Mouse (Mus musculus): ENCODE results near the gene B3gat3. TPM values are rescaled to one million over a fixed set of nuclear protein-coding genes. Genes with fewer than 3 reads are reported as not detected.

Gene B3gat3
- total RNA-seq, 2 experiments from 2014 or later = 151 to 163 TPM

DNA sequence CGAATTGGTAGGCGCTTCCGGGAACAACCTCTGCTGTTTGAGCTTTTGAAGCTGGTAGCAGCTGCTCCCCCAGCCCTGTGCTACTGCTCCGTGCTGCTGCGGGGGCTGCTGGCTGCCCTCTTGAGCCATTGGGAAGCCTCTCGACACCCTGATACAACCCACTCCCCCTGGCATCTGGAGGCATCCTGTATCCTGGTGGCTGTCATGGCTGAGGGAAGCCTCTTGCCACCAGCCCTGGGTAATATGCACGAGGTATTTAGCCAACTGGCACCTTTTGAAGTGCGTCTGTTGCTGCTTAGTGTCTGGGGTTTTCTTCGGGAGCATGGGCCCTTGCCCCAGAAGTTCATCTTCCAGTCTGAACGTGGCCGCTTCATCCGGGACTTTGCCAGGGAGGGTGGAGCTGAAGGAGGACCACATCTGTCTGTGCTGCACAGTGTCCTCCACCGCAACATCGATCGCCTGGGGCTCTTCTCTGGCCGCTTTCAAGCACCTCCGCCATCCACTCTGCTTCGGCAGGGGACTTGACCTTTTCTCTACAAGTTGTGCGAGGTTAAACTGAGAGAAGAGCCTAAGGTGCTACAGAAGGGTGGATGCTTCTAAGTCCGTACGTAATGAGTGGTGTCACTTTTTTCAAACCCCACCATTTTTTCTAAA is 22.8 kb upstream of the B3gat3 start:
- DNase-seq (ENCODE audit: low spot score in 2 of 2) = peak; percentile 30 to 33
- intact Hi-C loops (cut with DNase I) = loop anchor here (5.0 kb wide), 1 partner anchor 55 kb away; the partner anchor contains the start of gene Tut1

DNA sequence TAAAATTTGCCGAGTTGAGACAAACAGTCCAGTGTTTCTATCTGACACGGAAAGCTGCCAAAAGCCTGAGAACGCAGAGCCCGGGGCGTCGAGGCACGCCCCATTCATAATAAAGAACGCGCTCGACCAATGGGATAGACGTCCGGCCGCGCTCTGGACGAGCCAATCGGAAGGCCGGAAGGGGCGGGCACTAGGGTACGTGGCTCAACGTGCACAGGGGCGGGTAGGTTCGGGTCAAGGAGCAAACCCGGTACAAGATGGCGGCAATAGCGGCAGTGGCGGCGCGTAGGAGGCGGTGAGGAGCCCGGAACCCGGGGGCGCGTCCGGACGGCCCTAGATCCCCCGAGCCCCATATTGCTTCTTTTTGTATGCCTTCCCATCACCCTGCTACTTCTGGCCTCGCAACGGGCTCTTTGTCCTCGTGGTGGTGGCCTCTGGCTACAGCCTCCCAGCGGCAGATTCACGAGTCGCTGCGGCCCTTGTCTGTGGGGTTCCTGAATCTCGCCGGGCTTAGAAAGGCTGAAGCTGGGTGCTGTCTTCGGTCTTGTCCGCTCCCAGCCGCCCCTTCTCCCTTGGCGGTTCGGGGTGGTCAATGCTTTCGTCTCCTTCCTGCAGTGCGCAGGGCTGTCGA is 22.2 kb upstream of the B3gat3 start, which contains the start of gene Ganab:
Gene Ganab (plus strand): TSS at position 207 of the 631 bp plus-strand sequence.
- intact Hi-C loops (cut with DNase I) = loop anchor here (2.0 to 5.0 kb wide), 2 partner anchors 15 to 54 kb away; partner anchors contain the start of gene Tut1
- peak; percentile 97 to 98 for DNase-seq (ENCODE audit: low spot score in 2 of 2)

DNA sequence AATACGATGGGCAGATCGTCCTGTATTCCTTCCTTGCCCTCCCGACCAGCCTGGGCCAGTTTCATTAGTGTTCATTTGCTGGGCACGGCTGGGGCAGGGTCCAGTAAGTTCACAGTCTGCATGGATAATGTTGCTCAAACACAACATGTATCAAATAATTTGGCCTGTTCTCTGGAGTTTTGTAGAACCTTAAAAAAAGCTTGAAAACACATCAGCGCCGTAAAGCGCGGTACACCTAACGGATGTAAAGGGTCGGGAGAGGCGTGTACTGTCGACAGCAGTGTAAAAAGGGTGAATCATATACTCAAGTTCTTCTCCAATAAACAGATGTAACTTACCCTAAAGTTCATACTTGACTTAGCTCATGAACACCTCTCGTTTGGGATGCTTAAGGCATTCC is 21.6 kb upstream of the B3gat3 start:
- DNase-seq (ENCODE audit: low spot score in 2 of 2) = peak in 1 of 2 experiments; percentile 5
- intact Hi-C loops (cut with DNase I) = loop anchor here (2.0 to 5.0 kb wide), 2 partner anchors 14 to 54 kb away; partner anchors contain the start of gene Tut1

- no peak for DNase-seq (ENCODE audit: low spot score in 2 of 2)
- intact Hi-C loops (cut with DNase I) = loop anchor here (2.0 to 5.0 kb wide), 2 partner anchors 14 to 53 kb away; partner anchors contain the start of gene Tut1
Measured at GRCm38 (mm10) chr19:8899079-8899478, 21.1 kb upstream of the B3gat3 start.

DNA sequence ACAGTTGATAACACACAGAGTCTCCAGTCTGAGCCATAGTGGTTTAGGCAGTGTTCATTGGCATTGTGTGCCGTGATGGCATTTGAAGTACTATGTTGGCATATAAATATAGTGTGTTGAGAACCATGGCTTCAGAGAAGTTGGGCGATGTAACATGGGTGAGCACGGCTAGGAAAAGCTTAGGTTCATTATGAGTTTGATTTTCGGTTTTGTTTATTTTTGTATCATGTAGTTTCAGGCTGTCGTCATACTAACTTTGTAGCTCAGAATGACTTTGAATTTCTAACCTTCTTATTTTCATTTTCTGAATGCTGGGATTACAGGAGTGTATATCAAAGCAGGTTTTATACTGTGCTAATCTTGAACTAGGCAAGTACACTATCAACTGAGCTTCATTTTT is 16.8 kb upstream of the B3gat3 start:
- intact Hi-C loops (cut with DNase I) = no loop called here
- DNase-seq (ENCODE audit: low spot score in 2 of 2) = no peak

GRCm38 (mm10) chr19:8908531-8908930 is 11.6 kb upstream of the B3gat3 start:
- no peak for DNase-seq (ENCODE audit: low spot score in 2 of 2)
- intact Hi-C loops (cut with DNase I) = no loop called here

DNA sequence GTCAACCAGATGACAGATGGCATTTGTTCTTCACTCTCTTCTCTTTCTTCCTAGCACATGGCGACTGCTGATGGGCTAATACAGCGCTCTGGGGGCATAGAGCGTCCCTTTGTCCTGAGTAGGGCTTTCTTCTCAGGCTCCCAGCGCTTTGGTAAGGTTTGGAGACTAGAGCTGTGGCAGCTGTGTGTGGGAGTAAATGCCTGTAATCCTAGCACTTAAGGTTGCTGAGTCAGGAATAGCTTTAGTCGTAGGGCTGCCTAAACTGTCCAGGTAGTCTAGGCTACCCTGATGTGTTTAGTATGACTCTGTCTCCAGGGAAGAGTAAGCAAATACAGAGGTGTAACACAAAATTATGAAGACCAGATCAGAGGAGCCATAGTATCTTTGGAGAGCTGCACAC is 8.4 kb upstream of the B3gat3 start:
- peak; percentile 34 to 81 for DNase-seq (ENCODE audit: low spot score in 2 of 2)
- intact Hi-C loops (cut with DNase I) = loop anchor here (2.0 kb wide), 1 partner anchor 13 kb away; the partner anchor contains the start of gene Ganab

DNA sequence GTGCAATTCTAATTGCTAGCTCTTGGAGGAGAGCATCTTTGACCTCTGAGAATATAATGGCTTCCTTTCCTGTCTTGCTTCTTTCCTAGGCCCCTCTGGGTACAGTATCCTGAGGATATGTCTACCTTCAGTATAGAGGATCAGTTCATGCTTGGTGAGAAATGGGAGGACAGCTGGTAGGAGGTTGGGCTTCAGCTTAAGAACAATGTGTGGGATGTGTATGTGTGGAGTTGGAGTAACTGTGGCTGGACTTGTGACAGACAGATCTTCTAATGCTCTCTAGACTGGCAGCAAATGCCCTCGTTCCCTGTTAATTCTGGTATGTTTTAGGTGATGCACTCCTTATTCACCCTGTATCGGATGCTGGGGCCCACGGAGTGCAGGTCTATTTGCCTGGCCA is 6.0 kb upstream of the B3gat3 start:
- intact Hi-C loops (cut with DNase I) = no loop called here
- DNase-seq (ENCODE audit: low spot score in 2 of 2) = peak; percentile 28 to 85

- no peak for DNase-seq (ENCODE audit: low spot score in 2 of 2)
- intact Hi-C loops (cut with DNase I) = no loop called here
Measured at GRCm38 (mm10) chr19:8919000-8919399, 1.2 kb upstream of the B3gat3 start.

GRCm38 (mm10) chr19:8919684-8920072 is 496 bp upstream of the B3gat3 start:
- no peak for DNase-seq (ENCODE audit: low spot score in 2 of 2)
- intact Hi-C loops (cut with DNase I) = no loop called here

DNA sequence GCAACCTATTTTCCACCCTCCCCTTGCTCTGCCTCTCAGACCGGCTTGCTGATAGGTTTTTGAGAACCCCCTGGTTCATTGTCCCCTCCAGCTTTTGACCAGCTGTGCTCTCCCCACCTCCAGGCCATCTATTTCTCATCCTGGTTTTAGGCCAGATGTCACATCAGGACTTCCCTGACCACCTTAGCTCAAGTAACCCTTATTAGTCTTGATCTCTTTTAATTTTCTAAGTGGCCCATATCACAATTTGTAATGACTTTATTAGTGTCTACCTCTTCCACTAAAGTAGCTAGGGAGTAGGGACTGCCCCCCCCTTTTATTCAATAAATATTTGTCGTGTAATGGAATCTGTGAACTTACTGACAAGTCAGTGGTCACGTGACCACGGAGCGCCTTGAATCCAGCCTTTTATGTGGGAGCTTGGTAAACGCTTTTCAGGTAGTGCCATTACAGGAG is 690 bp downstream of the B3gat3 start:
- peak; percentile 27 to 35 for DNase-seq (ENCODE audit: low spot score in 2 of 2)
- intact Hi-C loops (cut with DNase I) = no loop called here

DNA sequence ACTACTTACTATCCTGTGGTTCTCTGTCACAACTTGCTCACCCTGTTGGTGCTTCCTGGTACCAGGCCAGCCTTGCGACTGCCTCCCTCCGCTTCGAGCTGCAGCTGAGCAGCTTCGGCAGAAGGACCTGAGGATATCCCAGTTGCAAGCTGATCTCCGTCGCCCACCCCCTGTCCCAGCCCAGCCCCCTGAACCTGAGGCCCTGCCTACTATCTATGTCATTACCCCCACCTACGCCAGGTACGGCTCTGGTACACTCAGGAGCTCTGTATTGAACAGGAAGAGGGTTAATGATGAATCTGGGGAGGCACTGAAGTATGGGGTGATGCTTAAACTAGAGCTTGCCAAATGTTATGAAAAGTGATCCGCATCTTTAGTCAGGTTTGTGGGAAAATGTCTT is 1.6 kb downstream of the B3gat3 start:
- intact Hi-C loops (cut with DNase I) = no loop called here
- no peak for DNase-seq (ENCODE audit: low spot score in 2 of 2)

- intact Hi-C loops (cut with DNase I) = no loop called here
Measured at GRCm38 (mm10) chr19:8926766-8927165, 6.6 kb downstream of the B3gat3 start.

DNA sequence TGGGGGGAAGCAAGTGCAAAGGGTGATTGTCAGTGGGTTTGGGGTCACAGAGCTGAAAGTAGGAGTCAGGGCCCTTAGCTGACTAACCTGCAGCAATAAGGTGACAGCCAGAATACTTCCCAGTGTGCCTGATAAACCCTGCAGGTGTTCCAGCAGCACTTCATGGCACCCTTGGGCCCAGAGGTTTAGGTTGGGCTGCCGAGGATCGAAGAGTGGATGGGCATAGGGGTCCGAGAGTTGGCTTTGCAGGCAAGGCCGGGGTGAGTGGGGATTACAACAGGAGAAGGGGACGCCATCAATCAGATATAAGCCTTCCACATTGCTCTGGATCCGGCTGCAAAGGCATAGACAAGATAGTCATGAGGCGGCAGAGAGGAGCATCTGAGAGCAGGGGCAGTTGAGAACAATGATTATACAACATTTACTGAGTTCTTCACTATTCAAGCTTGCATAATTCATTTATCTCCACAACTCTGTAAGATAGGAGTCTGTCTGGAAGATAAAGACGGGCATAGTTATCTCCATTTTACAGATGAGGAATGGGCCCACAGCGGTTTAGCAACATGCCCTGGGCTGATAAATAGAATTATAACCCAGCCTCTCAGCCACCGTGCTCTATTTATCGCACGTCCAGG is 7.8 kb downstream of the B3gat3 start:
- DNase-seq (ENCODE audit: low spot score in 2 of 2) = no peak
- intact Hi-C loops (cut with DNase I) = no loop called here

More at GRCm38 (mm10) chr19:8926766-8927165, 6.6 kb downstream of the B3gat3 start:
- DNase-seq (ENCODE audit: low spot score in 2 of 2) = peak in 1 of 2 experiments; percentile 24

DNA sequence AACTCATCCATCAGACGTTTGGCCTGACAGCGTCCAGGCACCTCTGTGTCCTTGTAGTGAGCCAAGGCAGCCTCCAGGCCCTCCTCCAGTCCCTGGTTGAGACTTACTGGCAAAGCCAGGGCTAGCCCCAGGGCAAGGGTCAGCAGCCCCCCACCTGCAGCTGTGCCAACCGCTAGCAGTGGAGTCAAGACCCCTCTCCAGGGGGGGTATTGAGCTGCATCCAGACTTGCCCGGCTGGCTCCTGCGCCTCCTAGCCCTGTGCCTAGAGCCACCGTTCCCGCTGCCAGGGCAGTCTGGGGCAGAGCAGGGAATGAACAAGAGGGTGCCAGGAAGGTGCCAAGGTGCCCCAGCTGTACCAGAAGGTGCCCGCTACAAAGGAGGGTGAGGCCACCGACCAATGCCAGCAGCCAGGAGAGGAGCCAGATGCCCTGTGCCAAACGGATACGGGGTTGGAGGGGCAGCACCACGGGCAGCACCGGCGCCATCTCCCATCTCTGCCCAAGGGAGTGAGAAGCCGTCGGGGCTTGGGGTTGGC is 8.6 kb downstream of the B3gat3 start:
- no peak for DNase-seq (ENCODE audit: low spot score in 2 of 2)
- intact Hi-C loops (cut with DNase I) = no loop called here

DNA sequence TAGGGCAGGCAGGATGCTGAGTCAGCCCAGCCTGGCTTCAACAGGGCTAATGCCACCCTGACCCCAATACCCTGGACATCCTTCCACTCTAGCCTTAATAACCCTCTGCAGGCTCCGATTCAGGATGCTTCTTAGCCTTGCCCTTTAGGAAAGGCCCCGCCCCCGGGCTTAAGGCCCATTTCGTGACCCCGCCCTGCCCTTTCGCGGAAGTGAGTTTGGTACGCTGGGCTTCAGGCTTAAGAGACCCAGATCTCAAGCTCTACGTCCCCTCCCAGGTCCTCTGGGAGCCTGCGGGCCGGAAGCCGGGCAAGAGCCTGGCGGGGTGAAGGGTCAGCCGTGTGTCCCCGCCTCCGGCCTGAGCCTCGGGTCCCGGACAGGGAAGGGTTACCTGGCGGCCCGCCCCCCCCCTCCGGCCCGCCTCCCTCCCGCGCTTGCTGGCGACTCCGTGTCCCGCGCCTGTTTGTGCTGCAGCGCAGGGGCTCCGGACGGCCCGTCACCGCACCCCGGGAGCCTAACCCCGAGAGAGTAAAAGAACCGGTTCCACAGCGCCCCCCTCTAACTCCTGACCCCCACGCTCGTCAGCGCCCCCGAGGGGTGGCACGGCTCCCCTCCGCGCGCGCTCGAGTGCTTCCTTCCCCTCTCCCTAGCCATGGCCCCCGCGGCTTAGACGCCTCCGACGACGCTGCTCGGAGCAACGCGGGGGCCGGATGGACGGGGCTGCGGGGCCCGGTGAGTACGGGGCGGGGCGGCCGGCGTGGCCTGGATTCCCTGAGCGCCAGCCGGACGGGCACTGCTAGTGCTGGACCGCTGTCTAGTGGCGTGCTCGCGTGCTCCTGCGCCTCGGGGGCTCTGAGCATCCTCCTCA is 9.3 kb downstream of the B3gat3 start, which contains the start of the genes Rom1 and Eml3:
Gene Rom1 (minus strand): TSS at position 133 of the 865 bp plus-strand sequence.
Gene Eml3 (plus strand): TSS at position 329 of the 865 bp plus-strand sequence.
- DNase-seq (ENCODE audit: low spot score in 2 of 2) = peak; percentile 49 to 60
- intact Hi-C loops (cut with DNase I) = no loop called here

DNA sequence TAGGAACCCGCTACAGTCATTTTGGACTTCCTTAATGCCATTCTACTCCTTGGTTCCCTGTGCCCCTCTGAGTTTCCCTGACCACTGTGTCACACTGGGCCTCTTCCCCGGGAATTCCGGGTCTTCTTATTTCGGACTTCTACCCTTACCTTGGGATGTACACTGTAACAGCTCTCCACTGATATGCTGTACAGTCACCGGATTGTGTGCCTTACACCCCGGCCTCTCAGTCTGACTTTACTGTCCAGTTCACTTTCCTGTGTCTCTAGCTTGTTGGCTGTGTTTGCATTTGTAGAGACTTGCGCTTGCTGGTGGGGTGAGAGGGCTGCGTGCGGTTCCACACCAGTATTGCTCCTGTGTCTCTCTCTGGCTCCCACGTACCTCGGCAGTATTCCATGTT is 9.9 kb downstream of the B3gat3 start:
- DNase-seq (ENCODE audit: low spot score in 2 of 2) = no peak
- intact Hi-C loops (cut with DNase I) = no loop called here

DNA sequence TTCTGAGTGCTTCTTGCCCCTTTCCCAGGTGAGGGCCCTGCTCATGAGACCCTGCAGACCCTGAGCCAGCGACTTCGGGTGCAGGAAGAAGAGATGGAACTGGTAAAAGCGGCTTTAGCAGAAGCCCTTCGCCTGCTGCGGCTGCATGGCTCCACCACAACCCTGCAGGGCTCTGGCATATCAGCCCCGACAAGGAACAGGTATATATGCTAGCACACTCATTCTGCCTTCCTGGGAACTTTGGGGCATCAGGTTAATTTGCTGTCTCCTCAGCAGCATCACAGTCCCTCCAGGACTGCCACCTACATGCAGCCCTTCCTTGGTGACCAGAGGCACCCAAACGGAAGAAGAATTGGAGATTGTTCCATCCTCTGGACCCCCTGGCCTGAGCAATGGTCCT is 10.6 kb downstream of the B3gat3 start:
- DNase-seq (ENCODE audit: low spot score in 2 of 2) = no peak
- intact Hi-C loops (cut with DNase I) = no loop called here

- DNase-seq (ENCODE audit: low spot score in 2 of 2) = no peak
- intact Hi-C loops (cut with DNase I) = no loop called here
Measured at GRCm38 (mm10) chr19:8936736-8937135, 16.6 kb downstream of the B3gat3 start.

Measured in left cerebral cortex, postnatal 25 days (tissue).